Mouse (Mus musculus) C2C12 (cell line): ENCODE data around the gene Zfp9. TPM values are rescaled to one million over a fixed set of nuclear protein-coding genes. Genes with fewer than 3 reads are reported as not detected.

Source experiments
- H3K27me3 ChIP-seq: one replicate; pipeline ENCODE4 v1.6.1; 2011; ENCODE audit not compliant: control insufficient read depth, insufficient read depth, insufficient read length
- H3K36me3 ChIP-seq: one replicate; pipeline ENCODE4 v1.6.1; 2011; ENCODE audit not compliant: control insufficient read depth, insufficient read depth
- H3K4me3 ChIP-seq: one replicate; pipeline ENCODE4 v1.5.1; 2011; ENCODE audit warnings: mild to moderate bottlenecking, control low read depth; ENCODE audit not compliant: poor library complexity, insufficient read depth, severe bottlenecking
- H3K79me2 ChIP-seq: one replicate; pipeline ENCODE4 v1.6.1; 2011; ENCODE audit not compliant: control insufficient read depth, insufficient read depth
- H3K79me3 ChIP-seq: one replicate; pipeline ENCODE4 v1.6.1; 2011; ENCODE audit warnings: low read depth, control low read depth
- H3ac ChIP-seq: one replicate; pipeline ENCODE3; 2011; ENCODE audit warnings: low read depth; ENCODE audit not compliant: control insufficient read depth, insufficient read length
- CEBPB ChIP-seq: IDR thresholded peaks from one replicate; pipeline ENCODE4 v1.6.1; 2011; ENCODE audit warnings: low read depth, mild to moderate bottlenecking, control low read depth, moderate library complexity
- CTCF ChIP-seq: IDR thresholded peaks from one replicate; pipeline ENCODE4 v1.5.1; 2011; ENCODE audit not compliant: control insufficient read depth, insufficient read depth, insufficient read length
- FOSL1 ChIP-seq: IDR thresholded peaks from one replicate; pipeline ENCODE4 v1.8.0; 2011; ENCODE audit warnings: mild to moderate bottlenecking, low read length; ENCODE audit not compliant: poor library complexity, insufficient read depth, severe bottlenecking
- MAX ChIP-seq: IDR thresholded peaks from one replicate; pipeline ENCODE4 v1.6.1; 2011; ENCODE audit warnings: mild to moderate bottlenecking, control low read depth
- MYOD1 ChIP-seq: IDR thresholded peaks from one replicate; pipeline ENCODE4 v1.6.1; 2011; ENCODE audit warnings: low read depth; ENCODE audit not compliant: control insufficient read depth, insufficient read length
- MYOG ChIP-seq: IDR thresholded peaks from one replicate; pipeline ENCODE4 v1.6.1; 2011; ENCODE audit not compliant: control insufficient read depth, insufficient read length; ENCODE audit errors: extremely low read depth
- USF1 ChIP-seq: IDR thresholded peaks from one replicate; pipeline ENCODE4 v1.6.1; 2011; ENCODE audit warnings: low read depth, mild to moderate bottlenecking, control low read depth, moderate library complexity
- polyA plus RNA-seq: library from polyadenylated mRNA; unstranded; fragments of >200 nt; fragmentation: generic; extraction: Trizol; gene quantifications from one replicate; pipeline ENCODE4 v1.2.1, GENCODE M21; 2012; ENCODE audit warnings: missing spikeins

The Zfp9 gene
- polyA plus RNA-seq, 1 experiment: 2.7 TPM

GRCm38 (mm10) chr6:118477875-118478785, 990 bp downstream of the Zfp9 start:
- Histone ChIP-seq H3K4me3 (peak overlapping the region; percentile 56), H3K79me2 (peaks cover 52% of the 10 kb centered on the region), H3K79me3 (peaks cover 17% of the 10 kb centered on the region), H3K36me3 (peaks cover 31% of the 10 kb centered on the region), H3K27me3 (no peaks in the 10 kb centered on the region), H3ac (peak overlapping the region; percentile 71)
- no peak for TF ChIP-seq MAX
- TF ChIP-seq MYOG: no peak
- TF ChIP-seq CEBPB: no peak
- TF ChIP-seq USF1: no peak
- TF ChIP-seq MYOD1: no peak
- TF ChIP-seq FOSL1: no peak
- TF ChIP-seq CTCF: no peak

- Histone ChIP-seq H3ac (no peak overlapping the region), H3K4me3 (no peak overlapping the region), H3K27me3 (no peaks in the 10 kb centered on the region), H3K79me3 (no peaks in the 10 kb centered on the region), H3K36me3 (peaks cover 44% of the 10 kb centered on the region), H3K79me2 (no peaks in the 10 kb centered on the region)
- TF ChIP-seq MYOD1 (no peak), MYOG (no peak), CEBPB (no peak), CTCF (no peak), MAX (no peak), FOSL1 (no peak), USF1 (no peak)
Measured at GRCm38 (mm10) chr6:118462069-118462705, 16.9 kb downstream of the Zfp9 start.

DNA sequence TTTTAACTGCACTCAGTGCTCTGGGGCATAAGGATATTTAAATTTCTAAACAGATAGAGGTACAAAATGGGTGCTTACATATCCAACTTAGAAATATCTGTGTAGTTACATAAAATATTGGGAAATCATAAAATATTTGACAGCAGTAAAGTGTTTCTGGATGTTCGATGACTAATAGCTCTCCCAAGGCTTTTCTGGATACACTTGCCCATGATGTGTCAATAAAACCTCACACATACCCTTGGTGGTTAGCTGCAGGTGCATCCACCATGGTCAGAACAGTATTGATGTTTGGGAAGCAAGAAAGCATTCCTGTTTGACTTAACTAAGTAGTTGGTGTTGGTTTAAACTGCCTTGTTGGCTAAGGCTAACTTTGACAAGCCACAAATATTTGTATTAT, 21.4 kb downstream of the Zfp9 start:
- TF ChIP-seq CEBPB (no peak), USF1 (no peak), MYOD1 (no peak), FOSL1 (no peak), CTCF (no peak), MAX (no peak), MYOG (no peak)
- H3ac ChIP-seq: no peak overlapping the region
- H3K79me3 ChIP-seq: no peaks in the 10 kb centered on the region
- H3K27me3 ChIP-seq: no peaks in the 10 kb centered on the region
- H3K36me3 ChIP-seq: peaks cover 10% of the 10 kb centered on the region
- H3K79me2 ChIP-seq: peaks cover 12% of the 10 kb centered on the region
- H3K4me3 ChIP-seq: no peak overlapping the region

DNA sequence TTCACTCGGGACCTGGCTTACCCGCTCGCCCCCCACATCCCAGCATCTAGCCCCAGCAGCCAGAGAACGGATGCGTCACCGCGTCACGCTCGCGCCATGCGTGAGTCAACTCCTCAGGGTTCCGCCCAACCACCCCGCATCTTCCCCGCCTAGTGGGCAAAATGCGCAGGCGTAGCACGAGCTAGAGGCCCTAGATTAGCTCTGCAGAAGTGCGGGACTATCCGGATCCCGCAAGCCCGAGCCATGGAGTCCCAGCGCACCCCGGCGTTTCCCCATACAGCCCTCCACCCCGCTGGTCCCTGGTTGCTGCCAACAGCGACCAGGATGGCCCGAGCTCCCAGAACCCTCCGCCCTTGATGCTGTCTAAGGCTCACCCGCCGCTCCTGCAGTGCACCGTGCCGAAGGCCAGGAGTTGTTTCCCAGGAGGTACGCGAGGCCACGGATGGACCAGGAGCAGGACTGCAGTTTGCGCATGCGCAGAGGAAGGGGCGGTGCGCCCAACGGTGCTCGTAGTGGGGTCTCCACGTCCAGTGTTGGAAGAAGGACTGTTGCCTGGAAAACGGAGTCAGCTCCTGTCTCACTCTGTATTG, 24.0 kb downstream of the Zfp9 start, which contains the start of gene Zfp248:
Zfp248 (minus strand) TSS at position 487 of the 590 bp plus-strand sequence.
- TF ChIP-seq FOSL1 (peak; percentile 18), MAX (peak; percentile 51), MYOD1 (no peak)
- no peaks in the 10 kb centered on the region for H3K27me3 ChIP-seq

DNA sequence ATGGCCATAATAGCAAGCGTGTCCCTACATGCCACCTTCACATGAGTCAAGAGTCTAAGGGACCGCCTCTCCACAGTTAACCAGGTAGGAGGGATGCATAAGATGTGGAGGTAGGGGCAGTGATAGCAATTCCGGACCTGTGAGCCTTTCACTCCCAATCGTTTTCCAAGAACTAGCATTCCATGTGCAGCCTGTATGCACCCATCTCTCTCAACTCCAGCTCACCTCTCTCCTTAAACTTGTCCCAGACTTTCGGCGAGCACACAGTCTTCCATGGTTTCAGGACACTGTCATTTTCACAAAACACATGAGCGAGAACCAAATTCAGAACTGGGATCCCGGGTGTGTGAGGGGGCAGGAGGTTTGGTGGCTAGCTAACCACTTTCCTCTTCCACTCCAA, 24.7 kb downstream of the Zfp9 start:
- H3K79me2 ChIP-seq: peaks cover 12% of the 10 kb centered on the region
- no peak for TF ChIP-seq MAX
- no peak for TF ChIP-seq USF1
- TF ChIP-seq MYOG: no peak
- no peak for TF ChIP-seq MYOD1
- TF ChIP-seq CTCF: no peak
- no peak for TF ChIP-seq FOSL1
- no peak for TF ChIP-seq CEBPB
- peak overlapping the region; percentile 83 for H3K4me3 ChIP-seq
- H3ac ChIP-seq: peak overlapping the region; percentile 22
- H3K79me3 ChIP-seq: peaks cover 2% of the 10 kb centered on the region
- H3K36me3 ChIP-seq: peaks cover 6% of the 10 kb centered on the region
- no peaks in the 10 kb centered on the region for H3K27me3 ChIP-seq

More for the DNA sequence above, 24.0 kb downstream of the Zfp9 start, which contains the start of gene Zfp248:
- Histone ChIP-seq H3K79me3 (no peaks in the 10 kb centered on the region), H3K36me3 (peaks cover 6% of the 10 kb centered on the region), H3K4me3 (peak within 1 kb of the TSS; percentile 83), H3ac (peak within 1 kb of the TSS; percentile 78), H3K79me2 (peaks cover 12% of the 10 kb centered on the region)
